Mouse (Mus musculus): ENCODE results near the gene Kitl. TPM values are rescaled to one million over a fixed set of nuclear protein-coding genes. Genes with fewer than 3 reads are reported as not detected.

Kitl gene
- total RNA-seq (2014; fragmentation: Nextera tagmentation) (not detected in 2 replicates), total RNA-seq (2017) (0.11 TPM in 1 of 2 replicates, not detected in the other), polyA plus RNA-seq (2012) (not detected in 2 replicates)

- H3K9me3 ChIP-seq (replicated peaks), result peaks cover 47% of the 10 kb centered on the region
Observed at GRCm38 (mm10) chr10:100015370-100016325, at the start of gene Kitl. Kitl (plus strand) TSS chr10:100015630.

GRCm38 (mm10) chr10:99972866-99973265 is 42.6 kb upstream of the Kitl start:
- Histone ChIP-seq H3K27me3 (ENCODE audit: insufficient read depth, low read length) (no peaks in the 10 kb centered on the region), H3K9me3 (replicated peaks) (peaks cover 8% of the 10 kb centered on the region; the same call in 1 of the 2 replicates), H3K36me3 (replicated peaks) (no peaks in the 10 kb centered on the region), H3K4me1 (ENCODE audit: insufficient read depth, low read depth, low read length) (no peaks in the 10 kb centered on the region), H3K4me3 (ENCODE audit: low read depth, low read length) (no peak overlapping the region)
- ATAC-seq (ENCODE audit: extremely low read depth, insufficient number of reproducible peaks, low FRiP score, poor library complexity, severe bottlenecking), result no peak
- no peak for DNase-seq (ENCODE audit: low spot score)
- TF ChIP-seq TAL1 (conservative IDR thresholded peaks at IDR 0.05; ENCODE audit: low read depth, low read length), result no peak
- TF ChIP-seq GATA1 (IDR thresholded peaks at IDR 0.05; ENCODE audit: borderline replicate concordance, low read length), result no peak
- no peak for TF ChIP-seq GATA2 (IDR thresholded peaks at IDR 0.05; ENCODE audit: borderline replicate concordance, low read depth, low read length)

More at GRCm38 (mm10) chr10:100015370-100016325, at the start of gene Kitl:
- H3K4me3 ChIP-seq (ENCODE audit: low read depth, low read length), result no peak within 1 kb of the TSS; the same call in 1 of the 2 replicates
- ATAC-seq (ENCODE audit: extremely low read depth, insufficient number of reproducible peaks, low FRiP score, poor library complexity, severe bottlenecking) (no peak), DNase-seq (ENCODE audit: low spot score) (no peak)
- TF ChIP-seq GATA1 (IDR thresholded peaks at IDR 0.05; ENCODE audit: borderline replicate concordance, low read length) (no peak), GATA2 (IDR thresholded peaks at IDR 0.05; ENCODE audit: borderline replicate concordance, low read depth, low read length) (no peak), POLR2AphosphoS5 (IDR thresholded peaks at IDR 0.05; ENCODE audit: insufficient replicate concordance, low read depth, low read length) (no peak), TAL1 (conservative IDR thresholded peaks at IDR 0.05; ENCODE audit: low read depth, low read length) (no peak), CTCF (IDR thresholded peaks at IDR 0.05; ENCODE audit: low read depth, low read length) (no peak)
- H3K27me3 ChIP-seq (ENCODE audit: insufficient read depth, low read length), result no peaks in the 10 kb centered on the region
- no peaks in the 10 kb centered on the region for H3K4me1 ChIP-seq (ENCODE audit: insufficient read depth, low read depth, low read length)
- H3K36me3 ChIP-seq (replicated peaks), result no peaks in the 10 kb centered on the region

GRCm38 (mm10) chr10:99980096-99980495 is 35.3 kb upstream of the Kitl start:
- Histone ChIP-seq H3K36me3 (replicated peaks) (no peaks in the 10 kb centered on the region), H3K9me3 (replicated peaks) (peaks cover 11% of the 10 kb centered on the region), H3K4me3 (ENCODE audit: low read depth, low read length) (no peak overlapping the region), H3K4me1 (ENCODE audit: insufficient read depth, low read depth, low read length) (no peaks in the 10 kb centered on the region), H3K27me3 (ENCODE audit: insufficient read depth, low read length) (no peaks in the 10 kb centered on the region)
- TF ChIP-seq CTCF (IDR thresholded peaks at IDR 0.05; ENCODE audit: low read depth, low read length) (no peak), GATA1 (IDR thresholded peaks at IDR 0.05; ENCODE audit: borderline replicate concordance, low read length) (no peak), POLR2AphosphoS5 (IDR thresholded peaks at IDR 0.05; ENCODE audit: insufficient replicate concordance, low read depth, low read length) (no peak), GATA2 (IDR thresholded peaks at IDR 0.05; ENCODE audit: borderline replicate concordance, low read depth, low read length) (no peak), TAL1 (conservative IDR thresholded peaks at IDR 0.05; ENCODE audit: low read depth, low read length) (no peak)
- DNase-seq (ENCODE audit: low spot score), result no peak
- no peak for ATAC-seq (ENCODE audit: extremely low read depth, insufficient number of reproducible peaks, low FRiP score, poor library complexity, severe bottlenecking)

GRCm38 (mm10) chr10:99980916-99981315 is 34.5 kb upstream of the Kitl start:
- H3K4me3 ChIP-seq (ENCODE audit: low read depth, low read length), result no peak overlapping the region
- TF ChIP-seq CTCF (IDR thresholded peaks at IDR 0.05; ENCODE audit: low read depth, low read length) (no peak), POLR2AphosphoS5 (IDR thresholded peaks at IDR 0.05; ENCODE audit: insufficient replicate concordance, low read depth, low read length) (no peak), GATA2 (IDR thresholded peaks at IDR 0.05; ENCODE audit: borderline replicate concordance, low read depth, low read length) (no peak), GATA1 (IDR thresholded peaks at IDR 0.05; ENCODE audit: borderline replicate concordance, low read length) (no peak), TAL1 (conservative IDR thresholded peaks at IDR 0.05; ENCODE audit: low read depth, low read length) (no peak)
- no peaks in the 10 kb centered on the region for H3K4me1 ChIP-seq (ENCODE audit: insufficient read depth, low read depth, low read length)
- peaks cover 11% of the 10 kb centered on the region for H3K9me3 ChIP-seq (replicated peaks)
- ATAC-seq (ENCODE audit: extremely low read depth, insufficient number of reproducible peaks, low FRiP score, poor library complexity, severe bottlenecking), result no peak
- DNase-seq (ENCODE audit: low spot score), result no peak
- H3K36me3 ChIP-seq (replicated peaks), result no peaks in the 10 kb centered on the region
- no peaks in the 10 kb centered on the region for H3K27me3 ChIP-seq (ENCODE audit: insufficient read depth, low read length)

- no peak overlapping the region for H3K4me3 ChIP-seq (ENCODE audit: low read depth, low read length)
- TF ChIP-seq CTCF (IDR thresholded peaks at IDR 0.05; ENCODE audit: low read depth, low read length) (no peak), GATA1 (IDR thresholded peaks at IDR 0.05; ENCODE audit: borderline replicate concordance, low read length) (no peak), POLR2AphosphoS5 (IDR thresholded peaks at IDR 0.05; ENCODE audit: insufficient replicate concordance, low read depth, low read length) (no peak), TAL1 (conservative IDR thresholded peaks at IDR 0.05; ENCODE audit: low read depth, low read length) (no peak), GATA2 (IDR thresholded peaks at IDR 0.05; ENCODE audit: borderline replicate concordance, low read depth, low read length) (no peak)
- H3K9me3 ChIP-seq (replicated peaks), result peaks cover 9% of the 10 kb centered on the region
- H3K4me1 ChIP-seq (ENCODE audit: insufficient read depth, low read depth, low read length), result no peaks in the 10 kb centered on the region
- no peaks in the 10 kb centered on the region for H3K36me3 ChIP-seq (replicated peaks)
- no peak for ATAC-seq (ENCODE audit: extremely low read depth, insufficient number of reproducible peaks, low FRiP score, poor library complexity, severe bottlenecking)
- no peaks in the 10 kb centered on the region for H3K27me3 ChIP-seq (ENCODE audit: insufficient read depth, low read length)
- DNase-seq (ENCODE audit: low spot score), result no peak
Observed at GRCm38 (mm10) chr10:99981887-99982286, 33.5 kb upstream of the Kitl start.

- Histone ChIP-seq H3K36me3 (replicated peaks) (no peaks in the 10 kb centered on the region), H3K9me3 (replicated peaks) (peaks cover 16% of the 10 kb centered on the region), H3K27me3 (ENCODE audit: insufficient read depth, low read length) (no peaks in the 10 kb centered on the region), H3K4me3 (ENCODE audit: low read depth, low read length) (no peak overlapping the region), H3K4me1 (ENCODE audit: insufficient read depth, low read depth, low read length) (no peaks in the 10 kb centered on the region)
- ATAC-seq (ENCODE audit: extremely low read depth, insufficient number of reproducible peaks, low FRiP score, poor library complexity, severe bottlenecking) (no peak), DNase-seq (ENCODE audit: low spot score) (no peak)
- TF ChIP-seq POLR2AphosphoS5 (IDR thresholded peaks at IDR 0.05; ENCODE audit: insufficient replicate concordance, low read depth, low read length) (no peak), GATA2 (IDR thresholded peaks at IDR 0.05; ENCODE audit: borderline replicate concordance, low read depth, low read length) (no peak), CTCF (IDR thresholded peaks at IDR 0.05; ENCODE audit: low read depth, low read length) (no peak), GATA1 (IDR thresholded peaks at IDR 0.05; ENCODE audit: borderline replicate concordance, low read length) (no peak), TAL1 (conservative IDR thresholded peaks at IDR 0.05; ENCODE audit: low read depth, low read length) (no peak)
Observed at GRCm38 (mm10) chr10:99986745-99987144, 28.7 kb upstream of the Kitl start.
